Mouse (Mus musculus): ENCODE measurements around the gene Tmem50a.
"Not testable (repeated sequence)": the region's sequence is repeated elsewhere in the genome, so short reads cannot be mapped to it uniquely, and the experiment has no call there.

The Tmem50a gene

GRCm38 (mm10) chr4:134922925-134923244, 8.1 kb upstream of the Tmem50a start:
- DNase-seq: peak; percentile 78 to 83

- DNase-seq: no peak
These were observed 7.5 kb upstream of the Tmem50a start for GRCm38 (mm10) chr4:134922111-134922924.

GRCm38 (mm10) chr4:134921703-134922102, 6.9 kb upstream of the Tmem50a start:
- no peak for DNase-seq

GRCm38 (mm10) chr4:134920631-134921030, 5.8 kb upstream of the Tmem50a start:
- no peak for DNase-seq

GRCm38 (mm10) chr4:134919733-134920540, 5.1 kb upstream of the Tmem50a start:
- DNase-seq: peak; percentile 38 to 49

- peak; percentile 69 to 80 for DNase-seq
These were observed 3.6 kb upstream of the Tmem50a start for GRCm38 (mm10) chr4:134918381-134918780.

- DNase-seq: no peak
These were observed 2.4 kb upstream of the Tmem50a start for GRCm38 (mm10) chr4:134917194-134917593.

GRCm38 (mm10) chr4:134915223-134916050, 613 bp upstream of the Tmem50a start:
- DNase-seq: peak in 1 of 2 experiments; percentile 39

- DNase-seq: no peak
These were observed 531 bp downstream of the Tmem50a start for GRCm38 (mm10) chr4:134914122-134914863.

- DNase-seq: peak; percentile 80 to 82
These were observed 1.4 kb downstream of the Tmem50a start for GRCm38 (mm10) chr4:134913413-134913812.

- not testable (repeated sequence) for DNase-seq
These were observed 3.4 kb downstream of the Tmem50a start for GRCm38 (mm10) chr4:134911406-134911805.

- DNase-seq: no peak
These were observed 11.8 kb downstream of the Tmem50a start for GRCm38 (mm10) chr4:134903046-134903445.

- no peak for DNase-seq
These were observed 13.7 kb downstream of the Tmem50a start for GRCm38 (mm10) chr4:134901126-134901525.

- DNase-seq: no peak
These were observed 17.6 kb downstream of the Tmem50a start for GRCm38 (mm10) chr4:134897256-134897655.

GRCm38 (mm10) chr4:134892096-134892495, 22.7 kb downstream of the Tmem50a start:
- peak; percentile 48 to 59 for DNase-seq

- no peak for DNase-seq
These were observed 30.5 kb downstream of the Tmem50a start for GRCm38 (mm10) chr4:134884364-134884763.

- no peak for DNase-seq
These were observed 31.0 kb downstream of the Tmem50a start for GRCm38 (mm10) chr4:134883808-134884207.

- peak; percentile 47 for DNase-seq
These were observed 31.6 kb downstream of the Tmem50a start for GRCm38 (mm10) chr4:134883266-134883665.

GRCm38 (mm10) chr4:134880041-134880440, 34.8 kb downstream of the Tmem50a start:
- peak; percentile 15 to 19 for DNase-seq

GRCm38 (mm10) chr4:134879410-134879981, 35.3 kb downstream of the Tmem50a start:
- peak; percentile 64 to 71 for DNase-seq

GRCm38 (mm10) chr4:134876171-134876570, 38.7 kb downstream of the Tmem50a start:
- DNase-seq: no peak

GRCm38 (mm10) chr4:134871950-134872349, 42.9 kb downstream of the Tmem50a start:
- no peak for DNase-seq
